Mouse (Mus musculus) stomach, postnatal 0 days (tissue): ENCODE data around the gene Wnt2. TPM values are rescaled to one million over a fixed set of nuclear protein-coding genes. Genes with fewer than 3 reads are reported as not detected.

Experiments
- ATAC-seq: fragments of 200-750 bp; cut with Nextera tagmentation; 2 replicates; pipeline ENCODE4 v1.8.0; 2017; ENCODE audit not compliant: low FRiP score, low TSS enrichment
- DNase-seq: peaks from one replicate; pipeline ENCODE4 v3.0.0-alpha.2; 2016; ENCODE audit warnings: low spot score
- H3K27ac ChIP-seq: fragments of 300-500 bp; sonication (generic); replicated peaks from 2 replicates; pipeline ENCODE4 v1.5.1; 2014; ENCODE audit warnings: mild to moderate bottlenecking, control low read depth
- H3K27me3 ChIP-seq: fragments of 300-500 bp; sonication (generic); 2 replicates; pipeline ENCODE4 v1.6.1; 2014; ENCODE audit warnings: low read length; ENCODE audit not compliant: control insufficient read depth, insufficient read depth
- H3K36me3 ChIP-seq: fragments of 300-500 bp; sonication (generic); 2 replicates; pipeline ENCODE4 v1.6.1; 2014; ENCODE audit warnings: low read length, mixed read lengths; ENCODE audit not compliant: control insufficient read depth, insufficient read depth
- H3K4me1 ChIP-seq: fragments of 300-500 bp; sonication (generic); replicated peaks from 2 replicates; pipeline ENCODE4 v1.6.1; 2014; ENCODE audit warnings: antibody characterized with exemption; ENCODE audit not compliant: control insufficient read depth, insufficient read depth
- H3K4me2 ChIP-seq: fragments of 300-500 bp; sonication (generic); replicated peaks from 2 replicates; pipeline ENCODE4 v1.6.1; 2014; ENCODE audit warnings: low read depth, mild to moderate bottlenecking, control low read depth, moderate library complexity
- H3K4me3 ChIP-seq: fragments of 300-500 bp; sonication (generic); 2 replicates; pipeline ENCODE4 v1.5.1; 2014; ENCODE audit warnings: low read depth, low read length, control low read depth
- H3K9ac ChIP-seq: fragments of 300-500 bp; sonication (generic); 2 replicates; pipeline ENCODE4 v1.6.1; 2014; ENCODE audit warnings: mild to moderate bottlenecking, low read length, control low read depth, mixed read lengths
- H3K9me3 ChIP-seq: fragments of 300-500 bp; sonication (generic); 2 replicates; pipeline ENCODE4 v1.6.1; 2016; ENCODE audit warnings: low read length; ENCODE audit not compliant: control insufficient read depth
- CTCF ChIP-seq: IDR thresholded peaks from 2 replicates; pipeline ENCODE4 v1.5.1; 2016; ENCODE audit warnings: antibody characterized with exemption, low read depth, mild to moderate bottlenecking, moderate library complexity
- EP300 ChIP-seq: optimal IDR thresholded peaks from 2 replicates; pipeline ENCODE3; 2016; ENCODE audit warnings: antibody characterized with exemption
- WGBS: fragments of 180-500 bp; shearing (Covaris S2); extraction: QIAGEN DNeasy Blood & Tissue Kit; methylation state at CpG from one replicate; pipeline ENCODE4 v1.1.7; 2014; 5-methylcytosine and 5-hydroxymethylcytosine counted together
- polyA plus RNA-seq: library from polyadenylated mRNA; unstranded; fragments of >200 nt; fragmentation: Nextera tagmentation; extraction: Ambion mirVana; gene quantifications from 2 replicates; pipeline ENCODE4 v1.2.1, GENCODE M21; 2015

Wnt2 gene
- polyA plus RNA-seq, 1 experiment from 2014 or later: 1.3 TPM

DNA sequence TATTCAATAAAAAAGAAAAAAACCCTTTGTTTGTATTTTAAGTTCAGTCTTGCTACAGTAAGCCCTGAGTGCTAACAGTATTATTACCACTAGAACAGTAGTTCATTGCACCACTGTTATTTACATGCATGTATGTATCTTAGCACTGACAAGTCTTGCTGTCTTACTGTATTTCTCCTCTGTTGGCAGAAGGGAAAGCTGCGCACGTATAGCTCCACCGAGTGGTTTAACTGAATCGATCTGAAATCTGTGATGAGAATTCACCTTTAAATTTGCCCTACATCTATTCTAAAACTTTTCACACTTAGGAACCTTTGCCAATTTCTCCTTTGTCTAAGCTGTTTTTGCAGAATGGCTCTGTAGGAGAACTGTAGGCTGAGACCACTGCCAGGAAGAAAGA is 13.9 kb upstream of the Wnt2 start:
- DNase-seq (no peak), ATAC-seq (no peak)
- Histone ChIP-seq H3K27me3 (no peaks in the 10 kb centered on the region), H3K27ac (no peak overlapping the region), H3K36me3 (no peaks in the 10 kb centered on the region), H3K4me3 (no peak overlapping the region), H3K4me1 (no peaks in the 10 kb centered on the region), H3K9me3 (no peaks in the 10 kb centered on the region), H3K9ac (no peak overlapping the region), H3K4me2 (no peak overlapping the region)
- no peak for TF ChIP-seq CTCF
- TF ChIP-seq EP300: no peak
- WGBS: 81% methylated on average over 4 of the region's 4 CpGs

DNA sequence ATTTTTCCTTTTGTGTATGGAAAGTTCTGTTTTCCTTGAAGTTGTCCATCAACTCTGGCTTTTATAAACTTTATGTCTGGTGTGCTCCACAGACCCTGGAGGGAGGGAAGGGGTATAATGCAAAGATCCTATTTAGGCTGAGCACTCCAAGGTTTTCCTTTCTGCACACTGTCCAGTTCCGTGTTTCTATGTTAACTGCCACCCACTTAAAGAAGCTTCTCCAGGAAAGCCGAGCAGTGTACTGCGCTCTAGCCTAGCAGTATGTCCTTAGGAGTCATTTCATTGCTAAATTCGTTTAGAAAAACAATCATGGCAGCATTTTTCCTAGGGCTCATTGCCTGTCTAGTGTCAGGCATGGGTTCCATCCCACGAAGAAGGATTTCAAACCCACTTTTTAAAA is 12.8 kb upstream of the Wnt2 start:
- Histone ChIP-seq H3K9ac (no peak overlapping the region), H3K9me3 (no peaks in the 10 kb centered on the region), H3K4me2 (no peak overlapping the region), H3K4me1 (no peaks in the 10 kb centered on the region), H3K27me3 (no peaks in the 10 kb centered on the region), H3K36me3 (no peaks in the 10 kb centered on the region), H3K4me3 (no peak overlapping the region), H3K27ac (no peak overlapping the region)
- WGBS: 78% methylated on average over 5 of the region's 5 CpGs
- no peak for ATAC-seq
- TF ChIP-seq CTCF (no peak), EP300 (no peak)
- no peak for DNase-seq

DNA sequence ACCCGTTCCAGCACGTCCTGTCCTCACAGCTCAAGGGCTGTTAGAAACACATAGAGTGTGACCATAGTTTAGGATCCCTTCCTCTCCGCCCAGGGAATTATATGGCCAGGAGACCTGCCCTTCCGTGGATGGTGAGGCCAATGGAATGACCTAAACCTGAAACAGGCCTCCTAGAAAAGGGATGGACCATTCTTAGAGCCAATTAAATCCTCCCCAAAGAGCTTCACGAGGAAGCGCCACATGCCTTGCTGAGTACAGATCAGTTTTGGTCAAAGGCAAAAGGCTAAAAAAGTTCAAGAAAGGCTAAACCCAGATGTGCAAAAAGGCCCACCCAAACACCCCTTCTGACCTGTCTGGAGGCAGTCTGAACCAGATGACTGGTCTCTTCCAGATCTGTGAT is 1.9 kb upstream of the Wnt2 start:
- no peak overlapping the region for H3K27ac ChIP-seq
- no peaks in the 10 kb centered on the region for H3K36me3 ChIP-seq
- H3K4me1 ChIP-seq: peaks cover 3% of the 10 kb centered on the region; the same call in 1 of the 2 replicates
- H3K4me3 ChIP-seq: peak overlapping the region; percentile 40
- TF ChIP-seq CTCF: no peak
- no peak for TF ChIP-seq EP300
- H3K4me2 ChIP-seq: peak overlapping the region; percentile 79
- DNase-seq (no peak), ATAC-seq (no peak)
- no peaks in the 10 kb centered on the region for H3K9me3 ChIP-seq
- 31% methylated on average over 6 of the region's 6 CpGs for WGBS
- H3K27me3 ChIP-seq: no peaks in the 10 kb centered on the region; the same call in 1 of the 2 replicates
- H3K9ac ChIP-seq: no peak overlapping the region

DNA sequence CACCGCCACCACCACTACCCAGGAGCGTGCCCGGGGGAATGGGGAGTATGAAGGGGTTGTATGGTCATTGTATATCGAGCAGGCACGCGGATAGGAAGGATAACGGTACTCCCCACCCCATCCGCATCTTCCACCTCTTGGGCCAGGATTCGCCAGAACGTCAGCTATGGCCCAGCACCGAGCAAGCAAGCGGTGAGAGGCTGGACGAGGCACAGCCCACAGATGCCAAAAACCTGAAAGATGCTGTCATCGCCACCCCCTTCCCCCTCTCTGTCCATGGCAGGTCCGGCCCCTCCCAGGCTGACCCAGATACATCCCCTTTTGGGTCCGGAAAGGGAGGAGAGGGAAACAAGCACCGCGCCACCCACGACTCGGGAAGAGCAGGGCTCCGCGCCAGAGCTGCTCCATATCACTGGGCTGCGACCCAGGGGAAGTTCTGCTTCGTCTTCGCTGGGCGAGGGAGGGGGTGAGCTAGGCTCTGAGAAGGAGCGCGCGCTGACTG is 1.2 kb upstream of the Wnt2 start:
- no peak for TF ChIP-seq EP300
- no peak for TF ChIP-seq CTCF
- no peak overlapping the region for H3K27ac ChIP-seq
- 3% methylated on average over 29 of the region's 29 CpGs for WGBS
- H3K4me2 ChIP-seq: peak overlapping the region; percentile 79
- H3K4me3 ChIP-seq: peak overlapping the region; percentile 40
- no peaks in the 10 kb centered on the region; the same call in 1 of the 2 replicates for H3K27me3 ChIP-seq
- ATAC-seq (peak; percentile 75; the same call in 1 of the 2 replicates), DNase-seq (peak; percentile 36)
- peak overlapping the region; percentile 38 for H3K9ac ChIP-seq
- H3K36me3 ChIP-seq: no peaks in the 10 kb centered on the region
- H3K9me3 ChIP-seq: no peaks in the 10 kb centered on the region
- peaks cover 3% of the 10 kb centered on the region; the same call in 1 of the 2 replicates for H3K4me1 ChIP-seq

DNA sequence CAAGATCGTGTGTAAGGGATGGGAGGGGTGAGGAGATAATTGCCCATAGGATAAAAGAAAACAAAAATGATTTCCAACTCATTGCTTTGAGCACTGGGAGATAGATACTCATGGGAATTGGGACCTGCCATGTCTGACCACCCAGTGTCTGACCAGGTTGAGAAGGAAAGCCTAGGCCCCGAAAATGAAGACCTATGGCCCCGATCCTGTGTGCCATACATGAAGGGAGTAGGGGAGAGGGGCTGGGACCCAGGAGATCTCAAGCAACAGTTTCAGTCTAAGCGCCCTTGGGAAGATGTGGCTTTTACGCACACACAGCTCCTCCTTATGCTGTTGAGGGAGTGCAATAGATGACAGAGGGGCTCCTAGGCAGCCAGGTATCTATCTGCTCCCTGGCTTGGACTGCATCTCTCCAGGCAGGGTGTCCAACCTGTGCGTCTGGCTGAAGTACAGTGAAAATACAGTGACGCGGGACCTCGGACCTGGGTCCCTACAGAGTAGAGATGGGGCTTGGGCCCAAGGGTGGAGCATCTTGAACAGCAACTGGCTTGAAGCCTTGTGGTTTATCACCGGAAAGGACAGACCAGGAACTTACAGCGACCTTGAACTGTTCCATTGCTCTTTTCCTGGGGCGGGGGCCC is 603 bp upstream of the Wnt2 start:
- no peaks in the 10 kb centered on the region for H3K9me3 ChIP-seq
- peak overlapping the region; percentile 79 for H3K4me2 ChIP-seq
- TF ChIP-seq EP300 (no peak), CTCF (no peak)
- no peak for DNase-seq
- no peak; the same call in 1 of the 2 replicates for ATAC-seq
- no peaks in the 10 kb centered on the region; the same call in 1 of the 2 replicates for H3K27me3 ChIP-seq
- WGBS: 19% methylated on average over 12 of the region's 12 CpGs
- H3K9ac ChIP-seq: no peak overlapping the region
- H3K27ac ChIP-seq: no peak overlapping the region
- peak overlapping the region; percentile 40 for H3K4me3 ChIP-seq
- no peaks in the 10 kb centered on the region for H3K36me3 ChIP-seq
- H3K4me1 ChIP-seq: peaks cover 3% of the 10 kb centered on the region; the same call in 1 of the 2 replicates

DNA sequence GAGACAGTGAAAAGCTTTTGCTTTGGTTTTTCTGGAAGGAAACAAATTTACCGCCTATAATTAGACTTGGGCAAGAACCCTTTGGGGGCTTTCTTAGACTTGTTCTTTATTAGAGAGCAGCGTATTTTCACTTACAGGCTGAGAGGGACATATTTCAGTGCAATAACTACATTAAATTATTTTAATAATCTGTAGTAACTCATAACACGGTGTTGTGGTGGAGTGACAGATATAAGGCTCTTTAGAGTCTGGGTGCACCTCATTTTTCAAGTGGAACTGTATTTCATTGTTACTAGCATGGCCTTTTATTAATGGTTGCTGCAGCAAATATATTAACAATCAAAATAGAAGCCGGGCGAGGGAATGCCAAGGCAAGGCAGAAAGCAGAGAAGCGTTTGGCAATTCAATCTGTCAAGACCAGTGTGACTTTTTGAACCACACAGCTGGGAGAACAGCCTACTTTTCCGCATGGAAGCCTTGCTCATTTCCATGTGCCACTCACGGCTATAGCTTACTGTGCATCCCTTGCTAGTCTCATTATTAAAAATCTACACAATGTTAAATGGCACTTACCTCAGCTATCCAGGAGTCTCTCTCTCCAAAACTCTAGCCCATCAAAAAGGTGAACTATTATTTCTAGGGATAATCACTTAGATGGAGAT is 6.1 kb downstream of the Wnt2 start:
- WGBS: 85% methylated on average over 8 of the region's 8 CpGs
- H3K27ac ChIP-seq: no peak overlapping the region
- no peaks in the 10 kb centered on the region for H3K9me3 ChIP-seq
- no peak overlapping the region for H3K4me2 ChIP-seq
- DNase-seq: no peak
- H3K9ac ChIP-seq: no peak overlapping the region
- no peaks in the 10 kb centered on the region for H3K4me1 ChIP-seq
- no peak overlapping the region for H3K4me3 ChIP-seq
- no peaks in the 10 kb centered on the region for H3K27me3 ChIP-seq
- TF ChIP-seq CTCF (no peak), EP300 (no peak)
- no peak for ATAC-seq
- no peaks in the 10 kb centered on the region for H3K36me3 ChIP-seq
